Mouse (Mus musculus): ENCODE measurements at regions not wholly inside any gene's neighbourhood (a gene's known extent, or its start where the extent isn't known, plus 50 kb on each side); places are given as distances from the start of the nearest gene placed in this dataset.
A peak's percentile ranks its signal among the peaks of the same experiment; 100 is the strongest.

DNA sequence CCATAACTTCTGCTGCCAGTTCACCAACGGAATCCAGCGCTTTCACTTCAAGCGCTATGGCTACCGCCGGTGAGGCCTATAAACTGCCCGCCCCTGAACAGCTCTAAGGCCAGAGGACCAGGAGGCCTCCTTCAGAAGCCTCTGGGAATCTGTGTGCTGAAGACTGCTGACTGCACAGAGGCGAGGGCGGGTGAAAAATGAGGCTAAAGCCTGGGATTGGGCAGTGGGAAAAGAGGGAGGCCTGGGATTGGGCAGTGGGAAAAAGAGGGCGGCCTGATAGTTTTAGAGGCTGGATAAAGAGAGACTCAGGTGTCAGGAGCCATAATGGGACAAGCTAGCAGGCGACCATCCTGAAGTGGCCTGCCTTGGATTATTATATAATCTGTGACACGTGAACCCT, 80.8 kb downstream of the Plekhb2 start:
- no peak for DNase-seq (ENCODE audit: low spot score)

DNA sequence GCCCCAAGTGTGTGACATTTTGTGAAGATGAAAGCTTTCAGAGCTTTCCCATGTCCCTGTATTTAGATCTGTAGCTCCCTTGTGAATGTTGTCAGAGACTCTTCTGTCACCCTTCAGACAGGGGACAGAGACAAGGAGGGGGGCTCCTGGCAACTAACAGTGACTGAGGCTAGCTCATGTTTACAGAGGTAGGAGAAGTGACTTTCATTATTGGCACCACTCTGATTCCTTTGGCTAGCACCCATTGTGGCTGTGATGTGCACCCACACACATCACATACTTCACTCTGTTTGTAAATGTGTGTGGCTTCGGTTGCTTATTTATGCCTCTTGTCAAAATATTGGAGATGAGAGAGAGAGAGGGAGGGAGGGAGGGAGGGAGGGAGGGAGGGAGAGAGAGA, 93.4 kb downstream of the Plekhb2 start:
- DNase-seq (ENCODE audit: low spot score): no peak

DNA sequence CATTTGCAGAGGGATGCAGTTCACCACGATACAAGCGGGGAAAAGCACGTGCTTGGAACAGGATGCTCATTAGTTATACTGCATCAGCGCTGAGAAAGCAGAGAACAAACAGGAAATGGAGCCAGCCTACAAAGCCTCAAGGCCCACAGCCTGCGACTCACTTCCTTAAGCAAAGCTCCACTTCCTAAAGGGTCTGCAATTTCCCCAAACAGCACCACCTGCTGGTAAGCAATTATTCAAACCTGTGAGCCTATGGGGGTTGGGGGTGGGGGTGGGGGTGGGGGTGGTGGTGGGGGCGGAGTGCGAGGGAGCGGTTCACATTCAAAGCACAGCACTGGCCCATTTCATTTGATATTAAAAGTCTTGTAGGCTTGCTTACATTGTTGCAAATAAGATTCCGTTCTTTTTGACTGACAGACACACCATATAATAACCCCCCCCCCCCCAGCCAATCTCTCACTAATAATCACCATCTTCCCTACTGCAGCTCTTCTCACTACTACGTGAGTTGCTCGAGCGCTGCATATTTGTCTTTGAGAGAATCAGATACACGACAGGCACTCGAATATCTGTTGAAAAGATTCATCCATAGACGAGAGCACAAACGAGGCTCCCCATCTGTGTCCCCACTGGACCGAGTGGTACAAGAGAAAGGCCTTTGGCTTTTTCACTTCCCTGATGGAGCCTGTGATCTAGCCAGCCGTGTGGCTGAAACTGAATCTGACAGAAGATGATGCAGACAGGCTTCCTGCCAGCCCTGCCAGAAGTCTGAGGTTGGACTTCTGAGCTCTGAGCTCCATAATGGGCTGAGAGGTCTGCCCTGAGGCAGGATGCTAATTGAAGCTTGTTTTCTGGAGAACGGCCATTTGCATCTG, 112.1 kb downstream of the Plekhb2 start:
- no peak for DNase-seq (ENCODE audit: low spot score)

DNA sequence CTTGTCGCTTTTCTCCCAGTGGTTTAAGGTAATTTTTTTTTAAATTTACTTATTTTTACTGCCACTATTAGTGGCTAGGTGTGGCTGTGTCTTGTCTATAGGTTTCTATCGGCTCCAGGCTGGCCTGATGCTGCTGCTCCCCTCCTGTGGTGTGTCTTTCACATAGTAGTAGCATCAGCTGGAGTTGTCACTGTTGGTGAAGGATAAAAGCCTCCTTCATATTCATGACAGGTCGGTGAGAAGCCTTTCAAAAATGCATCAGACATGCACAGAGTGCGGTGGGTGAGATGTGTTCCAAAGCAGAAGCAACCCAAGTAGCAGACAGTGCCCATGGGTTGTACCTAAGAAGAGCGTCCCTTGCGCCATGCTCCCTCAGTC, 112.7 kb downstream of the Plekhb2 start:
- DNase-seq (ENCODE audit: low spot score): no peak

DNA sequence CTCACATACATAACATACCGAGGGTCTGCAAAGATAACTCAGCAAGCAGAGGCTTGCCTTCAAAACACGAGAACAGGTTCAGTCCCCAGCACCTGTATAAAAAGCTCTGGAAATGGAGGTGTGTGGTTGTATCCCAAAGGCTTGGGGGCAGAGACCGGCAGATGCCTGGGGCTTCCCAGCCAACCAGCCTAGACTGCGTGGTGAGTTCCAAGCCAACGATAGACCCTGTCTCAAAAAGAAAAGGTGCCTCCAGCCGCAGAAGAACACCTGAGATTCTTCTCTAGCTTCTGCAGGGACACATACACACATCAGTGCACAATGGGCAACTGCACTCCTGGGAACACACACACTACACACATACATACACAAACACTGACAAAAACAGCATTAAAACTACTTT, 125.0 kb downstream of the Plekhb2 start:
- no peak for DNase-seq (ENCODE audit: low spot score)

DNA sequence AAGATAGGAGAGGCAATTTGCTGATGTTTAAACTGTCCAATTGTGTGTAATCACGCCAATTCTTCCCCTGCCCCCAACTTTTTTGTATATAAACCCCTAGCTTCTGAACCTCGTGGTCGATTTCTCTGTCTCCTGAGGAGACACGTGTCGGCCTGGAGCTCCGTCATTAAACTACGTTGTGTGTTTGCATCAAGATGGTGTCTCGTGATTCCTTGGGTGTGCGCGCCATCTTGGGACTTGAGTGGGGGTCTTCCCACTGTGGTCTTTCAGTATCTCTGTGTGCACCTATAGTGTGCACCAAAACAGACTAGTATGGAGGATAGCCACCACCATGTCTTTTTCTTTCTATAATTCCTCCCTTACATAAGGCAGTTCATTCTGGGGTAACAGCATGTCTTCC, 128.4 kb downstream of the Plekhb2 start:
- no peak for DNase-seq (ENCODE audit: low spot score)

DNA sequence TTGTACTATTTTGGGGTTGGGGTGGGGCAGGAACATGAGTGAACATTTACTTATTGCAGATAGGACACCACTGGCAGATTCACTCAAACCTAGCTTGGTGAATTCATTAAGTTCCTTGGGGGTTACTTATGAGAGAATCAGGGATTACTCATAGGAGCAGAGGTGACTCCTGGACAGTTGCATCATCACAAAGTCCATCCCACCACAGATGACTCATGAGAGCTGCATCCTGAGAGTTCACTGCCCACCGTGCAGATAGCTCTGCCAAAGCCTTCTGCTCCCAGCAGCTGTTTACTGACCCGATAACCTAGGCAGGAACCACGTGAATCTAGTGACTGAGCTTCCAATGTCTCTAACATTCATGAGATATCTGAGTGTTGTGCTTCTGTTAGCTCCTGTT, 129.6 kb downstream of the Plekhb2 start:
- no peak for DNase-seq (ENCODE audit: low spot score)

DNA sequence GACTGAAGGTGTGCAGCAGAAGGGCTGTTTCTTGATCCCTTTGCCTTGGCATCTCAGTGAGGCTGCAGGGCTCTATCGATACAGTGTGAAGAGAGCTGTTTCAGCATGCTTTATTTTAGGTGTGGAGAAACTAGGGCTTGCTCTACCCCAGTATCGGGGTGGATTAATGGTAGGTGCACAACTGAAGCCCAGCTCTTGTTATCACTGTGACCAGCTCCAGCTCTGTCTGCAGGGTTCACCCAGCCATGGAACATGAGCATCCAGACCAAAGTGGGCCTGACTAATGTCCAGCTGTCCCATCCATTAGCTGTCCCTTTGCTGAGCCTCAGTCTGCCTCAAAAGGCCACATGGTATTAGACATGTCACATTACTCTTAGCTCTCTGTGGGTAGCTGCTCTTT, 132.2 kb downstream of the Plekhb2 start:
- no peak for DNase-seq (ENCODE audit: low spot score)

DNA sequence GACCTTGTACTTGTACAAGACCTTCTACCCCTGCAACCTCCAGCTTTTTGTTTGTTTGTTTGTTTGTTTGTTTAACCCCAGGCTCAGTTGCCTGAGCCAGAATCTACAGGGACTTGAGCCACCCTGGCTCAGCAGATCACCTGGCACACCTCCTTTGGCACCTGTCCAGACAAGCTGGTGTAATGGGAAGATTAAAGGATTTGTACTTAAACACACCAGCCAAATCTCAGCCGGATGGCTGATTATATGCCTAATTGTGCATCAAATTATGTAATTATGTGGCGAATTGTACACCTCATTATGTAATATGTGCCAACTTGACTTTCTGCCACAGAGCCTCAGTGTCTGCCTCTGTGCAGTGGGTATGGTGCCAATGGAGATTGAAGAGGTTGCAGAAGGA, 133.2 kb downstream of the Plekhb2 start:
- no peak for DNase-seq (ENCODE audit: low spot score)

DNA sequence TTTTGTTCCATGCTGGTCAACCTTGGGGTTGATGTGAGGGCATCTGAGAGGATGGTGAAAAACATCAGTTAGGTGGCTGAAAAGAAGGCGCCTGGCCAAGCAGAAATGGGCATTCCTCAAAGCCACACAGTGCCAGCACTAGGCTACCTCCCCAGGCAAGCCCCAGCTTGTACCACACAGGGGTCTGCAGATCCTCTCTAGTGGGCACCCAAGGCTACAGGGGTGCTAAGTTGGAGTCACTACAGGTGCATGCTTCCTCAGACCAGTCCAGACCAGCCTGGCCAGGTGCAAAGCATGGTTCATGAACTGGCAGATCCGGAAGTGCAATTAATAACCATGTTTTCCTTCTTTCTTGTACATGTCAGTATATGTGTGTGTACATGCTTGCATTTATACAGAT, 137.1 kb downstream of the Plekhb2 start:
- DNase-seq (ENCODE audit: low spot score): no peak

DNA sequence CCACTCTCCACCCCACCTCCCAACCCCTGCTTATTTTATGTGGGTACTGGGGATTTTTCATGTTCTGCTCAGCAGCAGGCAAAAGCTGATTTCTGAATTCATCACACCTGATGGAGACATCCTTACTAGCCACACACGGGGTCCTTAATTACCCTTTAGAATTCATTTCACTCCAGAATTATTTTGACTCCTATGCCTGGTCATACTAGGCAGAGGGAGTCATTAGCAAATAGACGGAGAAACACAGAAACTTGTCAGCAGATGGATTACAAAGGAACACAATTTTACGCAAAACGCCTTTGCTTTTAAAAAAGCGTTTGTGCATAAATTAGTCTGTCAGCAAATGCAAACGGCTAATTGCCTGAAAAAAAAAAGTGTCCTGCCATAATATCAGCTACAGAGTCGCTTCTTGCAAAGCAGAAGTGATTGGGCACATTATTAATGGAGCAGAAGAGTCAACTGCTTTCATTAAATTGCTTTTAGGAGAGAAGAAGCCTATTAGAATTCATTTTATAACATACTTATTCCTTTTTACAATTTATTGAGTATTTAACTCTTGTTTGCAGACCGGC, 138.0 kb downstream of the Plekhb2 start:
- no peak for DNase-seq (ENCODE audit: low spot score)

DNA sequence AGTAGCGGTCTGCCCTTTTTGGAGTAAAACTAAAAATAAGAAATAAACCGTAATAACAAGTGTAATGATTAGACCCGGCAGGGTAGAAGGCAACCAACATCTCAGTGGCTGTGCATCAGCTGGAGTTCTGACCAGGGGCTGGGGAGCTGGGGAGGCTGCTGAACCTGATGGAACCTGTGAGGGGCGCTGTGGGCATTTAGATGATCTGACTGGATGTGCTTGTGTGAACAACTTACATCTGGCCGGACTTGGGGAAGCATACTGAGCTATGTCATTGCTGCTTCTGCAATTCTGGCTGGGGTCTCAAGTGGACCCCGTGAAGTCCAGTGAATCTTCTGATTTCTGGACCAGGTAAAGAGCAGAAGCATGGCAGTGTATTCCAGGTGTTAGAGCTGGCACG, 138.4 kb downstream of the Plekhb2 start:
- peak; percentile 15 for DNase-seq (ENCODE audit: low spot score)

DNA sequence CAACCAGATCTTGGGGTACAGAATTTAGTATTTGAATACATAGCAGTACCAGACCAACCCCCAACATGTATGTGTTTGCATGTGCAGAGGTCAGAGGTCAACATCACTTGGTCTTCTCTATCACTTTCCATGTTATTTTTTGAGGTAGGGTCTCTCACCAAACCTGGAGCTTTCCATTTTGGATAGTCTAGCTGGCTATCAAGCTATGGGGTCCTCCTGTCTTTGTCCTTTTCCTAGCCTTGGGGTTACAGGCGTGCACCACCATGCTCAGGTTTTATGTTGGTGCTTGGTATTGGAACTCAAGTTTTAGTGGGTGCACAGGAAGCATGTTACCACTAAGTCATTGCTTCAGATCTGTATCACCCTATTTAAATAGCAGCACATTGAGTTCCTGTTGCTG, 151.0 kb downstream of the Plekhb2 start:
- DNase-seq (ENCODE audit: low spot score): no peak

DNA sequence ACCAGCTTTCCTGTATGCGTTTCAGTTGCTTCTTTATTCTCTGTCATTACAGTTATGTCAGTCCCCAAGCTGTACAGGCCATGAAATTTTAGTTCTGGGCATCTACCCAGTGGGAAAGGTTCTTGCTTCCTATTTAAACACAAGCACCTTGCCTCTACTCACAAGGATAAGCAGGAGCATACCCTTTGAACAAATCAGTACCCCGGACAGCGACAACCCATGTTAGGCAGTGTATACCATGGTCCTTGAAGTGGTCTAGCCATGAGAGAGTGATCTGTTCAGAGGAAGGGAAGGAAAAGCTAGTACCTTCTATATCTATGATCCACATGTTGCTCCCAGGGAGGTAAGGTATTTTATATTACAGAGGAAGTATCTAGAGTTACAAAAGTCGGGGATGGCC, 167.7 kb downstream of the Plekhb2 start:
- DNase-seq (ENCODE audit: low spot score): peak; percentile 63

DNA sequence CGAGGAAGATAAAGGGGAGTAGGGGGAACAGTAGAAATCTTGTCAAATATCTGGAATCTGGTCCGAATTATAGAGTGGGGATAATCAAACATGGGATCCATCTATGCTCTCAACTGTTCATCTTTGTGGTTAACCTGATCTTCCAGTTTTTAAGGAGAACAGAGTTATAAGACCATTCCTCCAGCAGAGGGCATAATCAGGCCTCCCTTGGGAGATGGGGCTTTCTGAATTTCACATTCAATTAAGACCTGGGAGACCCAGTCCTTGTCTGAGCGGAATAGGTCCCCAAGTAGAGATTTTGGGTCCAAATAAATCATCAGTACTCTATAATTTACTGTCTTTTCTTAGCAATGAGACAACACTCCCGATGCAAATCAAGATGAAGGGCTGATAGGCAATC, 182.8 kb downstream of the Plekhb2 start:
- peak; percentile 64 for DNase-seq (ENCODE audit: low spot score)

DNA sequence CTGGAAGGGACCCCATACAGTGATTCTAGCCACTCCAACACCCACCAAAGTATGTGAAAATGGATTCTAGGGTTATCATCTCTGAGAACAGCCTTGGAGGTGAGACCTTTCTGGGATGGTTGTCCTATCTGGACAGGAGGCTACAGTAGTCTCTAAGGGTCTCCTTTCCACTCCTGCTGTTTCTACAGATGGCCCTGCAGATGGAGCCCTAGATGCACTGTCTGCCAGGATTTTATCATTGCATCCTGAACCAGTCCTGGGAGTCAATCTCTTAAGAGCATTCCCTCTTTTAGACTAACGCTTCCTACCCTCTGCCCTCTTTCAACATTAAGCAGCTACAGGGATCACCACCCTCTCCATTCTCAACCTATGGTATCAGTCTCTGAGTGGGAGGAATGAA, 223.0 kb downstream of the Plekhb2 start:
- peak; percentile 11 for DNase-seq (ENCODE audit: low spot score)

DNA sequence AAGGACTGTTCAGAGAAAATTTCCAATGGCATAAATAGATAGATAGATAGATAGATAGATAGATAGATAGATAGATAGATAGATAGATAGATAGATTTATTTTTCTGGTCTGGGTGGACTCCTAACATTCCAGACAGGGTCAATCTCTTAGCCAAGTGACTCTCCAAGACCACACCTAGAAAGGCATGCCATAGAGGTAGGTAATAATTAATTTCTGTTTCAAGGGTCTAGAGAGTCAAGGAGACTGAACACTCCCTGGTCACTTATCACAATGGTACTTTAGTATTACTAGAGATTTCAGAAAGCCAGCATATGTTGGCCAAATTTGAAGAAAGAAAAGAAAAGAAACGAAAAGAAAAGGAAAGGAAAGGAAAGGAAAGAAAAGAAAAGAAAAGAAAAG, 245.1 kb downstream of the Plekhb2 start:
- DNase-seq (ENCODE audit: low spot score): no peak

DNA sequence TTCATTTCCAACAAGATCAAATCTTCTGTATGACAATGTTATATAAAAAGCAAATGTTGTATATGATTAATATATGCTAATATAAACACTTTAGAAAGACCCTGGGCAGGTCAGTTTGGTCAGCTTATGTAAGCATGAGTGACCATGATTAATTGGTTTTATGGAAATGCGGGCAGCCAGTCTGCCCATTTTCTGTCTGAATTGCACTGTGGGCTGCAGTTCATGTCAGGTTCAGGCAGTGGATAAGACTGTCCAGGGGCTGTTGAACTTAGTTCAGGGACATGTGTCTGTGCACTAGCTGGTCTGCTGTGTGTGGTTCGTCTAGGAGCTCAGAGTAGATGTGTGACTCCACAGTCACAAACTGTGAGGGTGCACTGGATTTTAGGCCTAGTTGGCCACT, 246.0 kb downstream of the Plekhb2 start:
- peak; percentile 49 for DNase-seq (ENCODE audit: low spot score)

DNA sequence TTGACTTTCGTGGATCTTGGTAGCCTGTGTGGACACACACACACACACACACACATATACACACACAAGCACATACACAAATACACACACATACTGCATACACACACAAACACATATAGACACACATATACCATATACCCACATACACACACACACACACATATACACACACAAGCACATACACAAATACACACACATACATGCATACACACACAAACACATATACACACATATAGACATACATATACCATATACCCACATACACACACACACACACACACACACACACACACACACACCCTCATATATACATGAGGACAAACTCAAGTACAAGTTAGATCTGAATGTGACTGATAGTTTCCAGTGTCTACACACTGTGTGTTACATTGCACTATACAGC, 256.9 kb downstream of the Plekhb2 start:
- no peak for DNase-seq (ENCODE audit: low spot score)

DNA sequence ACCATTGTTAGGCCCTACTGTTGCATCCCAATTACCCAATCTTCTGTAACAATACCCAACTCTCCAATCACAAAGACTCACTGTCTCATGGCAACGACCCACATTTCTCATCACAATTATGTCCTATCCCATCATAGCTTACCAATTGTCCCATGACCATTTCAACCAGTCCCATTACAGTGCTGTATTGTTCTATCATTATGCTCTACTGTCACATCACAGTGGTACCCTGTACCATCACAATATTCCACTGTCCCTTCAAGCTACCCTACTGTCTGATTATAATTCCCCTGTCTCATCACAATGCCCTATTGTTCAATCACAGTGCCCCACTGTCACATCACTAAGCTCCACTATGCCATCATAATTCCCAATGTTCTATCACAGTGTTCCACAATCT, 260.0 kb downstream of the Plekhb2 start:
- peak; percentile 20 for DNase-seq (ENCODE audit: low spot score)

DNA sequence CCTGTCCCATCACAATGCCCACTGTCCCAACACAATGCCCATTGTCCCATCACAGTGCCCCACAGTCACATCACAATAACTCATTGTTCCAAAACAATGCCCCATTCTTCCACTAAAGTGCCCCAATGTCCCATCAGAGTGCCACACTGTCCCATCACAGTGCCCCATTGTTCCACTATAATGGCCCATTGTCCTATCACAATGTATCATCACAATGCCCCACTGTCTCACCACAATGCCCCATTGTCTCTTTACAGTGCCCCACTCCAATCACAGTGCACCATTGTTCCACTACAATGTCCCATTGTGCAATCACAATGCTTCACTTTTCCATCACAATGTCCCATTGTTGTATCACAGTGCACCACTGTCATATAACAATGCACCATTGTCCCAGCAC, 265.7 kb downstream of the Plekhb2 start:
- no peak for DNase-seq (ENCODE audit: low spot score)

DNA sequence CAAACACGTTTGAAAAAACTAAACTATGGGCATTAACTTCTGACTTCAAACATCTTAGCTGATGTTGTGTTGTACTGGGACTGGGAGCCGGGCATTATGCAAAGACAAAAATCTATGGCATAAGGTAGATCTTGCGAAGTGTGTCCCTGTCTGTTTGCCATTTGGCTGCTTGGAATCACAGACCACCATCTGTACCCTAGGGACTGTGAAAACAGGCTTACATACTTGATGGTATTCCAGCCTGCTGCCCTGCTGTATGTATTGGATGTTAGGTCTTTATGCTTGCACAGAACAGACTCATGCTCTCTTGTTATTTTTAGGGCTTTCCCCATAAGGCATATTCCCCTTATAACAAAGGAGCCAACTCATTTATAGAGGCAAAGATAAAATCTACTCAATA, 288.1 kb downstream of the Plekhb2 start:
- DNase-seq (ENCODE audit: low spot score): no peak

DNA sequence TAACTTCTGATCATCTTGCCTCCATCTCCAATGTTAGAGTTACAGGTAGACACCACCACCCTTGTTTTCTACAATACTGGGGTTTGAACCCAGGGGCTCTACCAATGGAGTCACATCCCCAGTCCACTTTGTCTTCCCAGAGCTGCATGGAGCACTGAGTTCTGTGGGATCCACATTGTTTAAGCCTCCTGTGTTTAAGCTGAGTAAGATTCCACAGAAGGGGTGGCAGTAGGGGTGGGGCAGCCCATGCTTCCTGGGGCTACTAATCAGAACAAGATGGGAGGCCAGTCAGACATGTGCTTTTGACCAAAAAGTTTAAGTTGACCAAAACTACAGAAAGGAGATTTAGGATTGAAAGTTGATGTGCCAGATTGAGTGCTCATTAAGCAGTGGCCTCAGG, 299.3 kb downstream of the Plekhb2 start:
- DNase-seq (ENCODE audit: low spot score): no peak

DNA sequence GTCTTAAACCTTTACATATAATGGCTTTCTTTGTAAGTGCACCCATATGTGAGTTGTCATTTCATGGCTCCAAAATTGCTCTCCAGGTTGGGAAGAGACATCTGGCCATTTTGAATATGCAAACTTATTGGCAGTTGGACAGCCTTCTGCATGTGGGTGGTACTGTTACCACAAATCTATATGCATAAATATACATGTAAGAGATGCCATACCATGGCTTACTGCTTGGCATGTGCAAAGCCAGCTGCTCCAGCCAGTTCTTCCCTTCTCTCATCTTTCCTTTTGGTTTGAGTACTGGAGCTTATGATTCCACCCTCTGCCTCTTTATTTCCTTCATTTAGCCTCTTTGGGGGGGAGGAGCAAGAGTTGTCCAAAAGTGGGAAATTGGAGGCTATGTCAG, 312.7 kb downstream of the Plekhb2 start:
- DNase-seq (ENCODE audit: low spot score): no peak
